Mouse (Mus musculus): Measurements from ENCODE around the gene Prkca. TPM values are rescaled to one million over a fixed set of nuclear protein-coding genes. Genes with fewer than 3 reads are reported as not detected.
A peak's percentile ranks its signal among the peaks of the same experiment; 100 is the strongest.

Prkca gene
- polyA plus RNA-seq, 1 experiment, result 42.3 TPM

- no peak overlapping the region for H3K4me3 ChIP-seq (ENCODE audit: insufficient read depth, low read length)
- H3K27ac ChIP-seq (ENCODE audit: insufficient read depth, low read length), result no peak overlapping the region
- TF ChIP-seq POLR2A (IDR thresholded peaks at IDR 0.05; ENCODE audit: extremely low read depth, insufficient read depth, low read length) (no peak), CTCF (IDR thresholded peaks at IDR 0.05; ENCODE audit: extremely low read depth, insufficient read depth, low read length) (no peak)
- peaks cover 20% of the 10 kb centered on the region for H3K4me1 ChIP-seq (ENCODE audit: control insufficient read depth, insufficient read depth, low read length)
These were observed 82.8 kb downstream of the Prkca start for GRCm38 (mm10) chr11:108260775-108261517.

- TF ChIP-seq POLR2A (IDR thresholded peaks at IDR 0.05; ENCODE audit: extremely low read depth, insufficient read depth, low read length) (no peak), CTCF (IDR thresholded peaks at IDR 0.05; ENCODE audit: extremely low read depth, insufficient read depth, low read length) (no peak)
- H3K4me3 ChIP-seq (ENCODE audit: insufficient read depth, low read length), result no peak overlapping the region
- H3K27ac ChIP-seq (ENCODE audit: insufficient read depth, low read length), result no peak overlapping the region
- peaks cover 20% of the 10 kb centered on the region for H3K4me1 ChIP-seq (ENCODE audit: control insufficient read depth, insufficient read depth, low read length)
These were observed 84.3 kb downstream of the Prkca start for GRCm38 (mm10) chr11:108259391-108259790.

DNA sequence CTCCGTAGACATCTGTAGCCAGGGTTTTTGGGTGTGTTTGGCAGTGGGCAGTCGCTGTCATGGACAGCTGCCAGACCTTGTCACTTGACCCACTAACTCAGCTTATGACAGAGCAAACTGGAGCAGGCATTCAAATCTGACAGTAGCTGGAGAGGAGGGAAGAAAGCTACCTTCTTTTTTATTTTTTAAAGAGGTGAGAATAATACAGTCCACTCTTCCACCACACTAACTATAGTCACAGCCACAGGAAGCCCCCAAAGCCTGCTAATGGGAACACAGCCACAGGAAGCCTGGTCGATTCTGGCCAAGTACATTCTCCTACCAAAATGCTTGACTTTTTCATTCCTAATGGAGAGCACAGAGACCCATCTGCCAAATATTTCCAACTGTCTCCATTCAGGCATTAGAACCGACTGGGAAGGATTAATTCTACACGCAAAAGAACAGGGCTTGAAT lies 84.9 kb downstream of the Prkca start:
- TF ChIP-seq POLR2A (IDR thresholded peaks at IDR 0.05; ENCODE audit: extremely low read depth, insufficient read depth, low read length) (no peak), CTCF (IDR thresholded peaks at IDR 0.05; ENCODE audit: extremely low read depth, insufficient read depth, low read length) (no peak)
- Histone ChIP-seq H3K27ac (ENCODE audit: insufficient read depth, low read length) (peak overlapping the region; percentile 72; the same call in 1 of the 2 replicates), H3K4me3 (ENCODE audit: insufficient read depth, low read length) (no peak overlapping the region), H3K4me1 (ENCODE audit: control insufficient read depth, insufficient read depth, low read length) (peaks cover 20% of the 10 kb centered on the region)

- Histone ChIP-seq H3K4me3 (ENCODE audit: insufficient read depth, low read length) (no peak overlapping the region), H3K4me1 (ENCODE audit: control insufficient read depth, insufficient read depth, low read length) (peaks cover 18% of the 10 kb centered on the region), H3K27ac (ENCODE audit: insufficient read depth, low read length) (no peak overlapping the region)
- TF ChIP-seq CTCF (IDR thresholded peaks at IDR 0.05; ENCODE audit: extremely low read depth, insufficient read depth, low read length) (no peak), POLR2A (IDR thresholded peaks at IDR 0.05; ENCODE audit: extremely low read depth, insufficient read depth, low read length) (no peak)
These were observed 85.8 kb downstream of the Prkca start for GRCm38 (mm10) chr11:108257921-108258320.

DNA sequence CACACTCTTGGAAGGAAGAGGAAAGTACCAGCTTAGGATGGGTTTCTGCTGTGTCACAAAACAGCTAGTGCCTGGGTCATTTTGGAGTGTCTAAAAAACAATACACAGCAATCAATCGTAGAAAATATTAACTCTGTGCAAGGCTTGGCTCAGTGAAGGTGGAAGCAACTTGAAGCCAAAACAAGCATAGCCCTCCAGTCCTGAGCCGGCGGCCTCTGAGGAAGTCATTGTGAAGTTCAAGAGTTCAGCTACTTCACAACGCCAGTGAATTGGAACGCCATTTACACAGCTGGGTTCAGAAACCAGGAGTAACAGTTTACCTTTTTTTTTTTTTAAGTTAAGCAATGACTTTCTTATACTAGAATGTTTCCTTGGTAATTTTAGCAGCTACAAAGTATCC lies 89.0 kb downstream of the Prkca start:
- TF ChIP-seq POLR2A (IDR thresholded peaks at IDR 0.05; ENCODE audit: extremely low read depth, insufficient read depth, low read length), result no peak
- TF ChIP-seq CTCF (IDR thresholded peaks at IDR 0.05; ENCODE audit: extremely low read depth, insufficient read depth, low read length), result no peak
- no peak overlapping the region for H3K27ac ChIP-seq (ENCODE audit: insufficient read depth, low read length)
- H3K4me3 ChIP-seq (ENCODE audit: insufficient read depth, low read length), result no peak overlapping the region
- H3K4me1 ChIP-seq (ENCODE audit: control insufficient read depth, insufficient read depth, low read length), result peaks cover 14% of the 10 kb centered on the region

- TF ChIP-seq CTCF (IDR thresholded peaks at IDR 0.05; ENCODE audit: extremely low read depth, insufficient read depth, low read length), result no peak
- no peak for TF ChIP-seq POLR2A (IDR thresholded peaks at IDR 0.05; ENCODE audit: extremely low read depth, insufficient read depth, low read length)
- Histone ChIP-seq H3K27ac (ENCODE audit: insufficient read depth, low read length) (no peak overlapping the region), H3K4me3 (ENCODE audit: insufficient read depth, low read length) (no peak overlapping the region), H3K4me1 (ENCODE audit: control insufficient read depth, insufficient read depth, low read length) (no peaks in the 10 kb centered on the region)
These were observed 91.6 kb downstream of the Prkca start for GRCm38 (mm10) chr11:108251924-108252775.

GRCm38 (mm10) chr11:108250829-108251637 lies 92.7 kb downstream of the Prkca start:
- no peak overlapping the region for H3K27ac ChIP-seq (ENCODE audit: insufficient read depth, low read length)
- no peak for TF ChIP-seq POLR2A (IDR thresholded peaks at IDR 0.05; ENCODE audit: extremely low read depth, insufficient read depth, low read length)

DNA sequence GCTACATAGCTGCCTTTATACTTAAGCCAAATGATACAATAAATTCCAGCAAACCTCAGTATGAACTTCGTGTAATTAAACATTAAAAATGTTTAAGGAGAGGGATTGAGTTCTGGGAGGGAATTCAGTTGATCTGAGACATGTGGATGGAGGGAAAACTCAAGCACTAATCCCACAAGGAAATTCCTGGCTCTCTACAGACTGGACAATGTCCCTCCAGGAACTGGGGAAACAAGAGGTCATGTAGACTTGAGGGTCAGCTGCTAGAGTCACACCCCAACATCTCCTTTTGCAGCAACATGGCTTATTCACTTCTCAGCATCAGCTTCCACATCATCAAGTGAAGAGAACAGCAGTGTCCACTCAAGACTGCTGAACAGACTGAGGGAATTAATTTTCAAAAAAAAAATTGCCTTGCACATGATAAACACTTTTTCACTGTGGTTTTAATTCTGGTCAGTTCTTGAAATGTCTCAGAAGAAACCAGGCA lies 93.5 kb downstream of the Prkca start:
- TF ChIP-seq POLR2A (IDR thresholded peaks at IDR 0.05; ENCODE audit: extremely low read depth, insufficient read depth, low read length), result no peak
- no peak for TF ChIP-seq CTCF (IDR thresholded peaks at IDR 0.05; ENCODE audit: extremely low read depth, insufficient read depth, low read length)
- Histone ChIP-seq H3K4me3 (ENCODE audit: insufficient read depth, low read length) (no peak overlapping the region), H3K4me1 (ENCODE audit: control insufficient read depth, insufficient read depth, low read length) (peaks cover 2% of the 10 kb centered on the region; the same call in 1 of the 2 replicates), H3K27ac (ENCODE audit: insufficient read depth, low read length) (no peak overlapping the region)

More at GRCm38 (mm10) chr11:108250829-108251637, 92.7 kb downstream of the Prkca start:
- Histone ChIP-seq H3K4me1 (ENCODE audit: control insufficient read depth, insufficient read depth, low read length) (no peaks in the 10 kb centered on the region; the same call in 1 of the 2 replicates), H3K4me3 (ENCODE audit: insufficient read depth, low read length) (no peak overlapping the region)

DNA sequence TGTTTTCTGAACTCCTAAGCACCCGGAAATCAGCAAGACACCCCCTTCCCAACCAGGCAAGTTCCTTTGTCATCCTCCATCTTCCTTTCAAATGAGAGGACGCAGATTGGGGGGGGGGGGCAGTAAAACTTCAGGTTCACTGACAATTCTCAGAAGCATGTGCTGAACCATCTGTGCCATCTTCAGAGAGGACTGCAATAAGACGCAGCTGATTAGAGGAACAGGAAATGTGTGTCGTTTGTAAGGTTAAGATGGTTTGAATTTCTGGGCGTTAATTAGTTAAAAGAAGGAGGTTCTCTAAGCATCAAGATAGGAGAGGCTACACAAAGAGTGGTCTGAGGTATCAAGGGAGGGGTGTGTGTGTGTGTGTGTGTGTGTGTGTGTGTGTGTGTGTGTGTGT lies 94.2 kb downstream of the Prkca start:
- Histone ChIP-seq H3K4me3 (ENCODE audit: insufficient read depth, low read length) (no peak overlapping the region), H3K4me1 (ENCODE audit: control insufficient read depth, insufficient read depth, low read length) (peaks cover 2% of the 10 kb centered on the region; the same call in 1 of the 2 replicates), H3K27ac (ENCODE audit: insufficient read depth, low read length) (no peak overlapping the region; the same call in 1 of the 2 replicates)
- no peak for TF ChIP-seq CTCF (IDR thresholded peaks at IDR 0.05; ENCODE audit: extremely low read depth, insufficient read depth, low read length)
- no peak for TF ChIP-seq POLR2A (IDR thresholded peaks at IDR 0.05; ENCODE audit: extremely low read depth, insufficient read depth, low read length)
